Mouse (Mus musculus): ENCODE results near the gene Rab19. TPM values are rescaled to one million over a fixed set of nuclear protein-coding genes. Genes with fewer than 3 reads are reported as not detected.
"Not testable (repeated sequence)": the region's sequence is repeated elsewhere in the genome, so short reads cannot be mapped to it uniquely, and the experiment has no call there.

Gene Rab19
- total RNA-seq, 2 experiments from 2014 or later = not detected

GRCm38 (mm10) chr6:39397046-39397445 is 16.1 kb downstream of the Rab19 start:
- Histone ChIP-seq H3K27ac (no peak overlapping the region), H3K4me3 (no peak overlapping the region)
- no peak for DNase-seq (ENCODE audit: low spot score in 2 of 2)
- no peak for TF ChIP-seq CTCF (conservative IDR thresholded peaks at IDR 0.05)

GRCm38 (mm10) chr6:39398342-39398741 is 17.4 kb downstream of the Rab19 start:
- no peak for TF ChIP-seq CTCF (conservative IDR thresholded peaks at IDR 0.05)
- DNase-seq (ENCODE audit: low spot score in 2 of 2) = no peak
- Histone ChIP-seq H3K4me3 (no peak overlapping the region), H3K27ac (no peak overlapping the region)

DNA sequence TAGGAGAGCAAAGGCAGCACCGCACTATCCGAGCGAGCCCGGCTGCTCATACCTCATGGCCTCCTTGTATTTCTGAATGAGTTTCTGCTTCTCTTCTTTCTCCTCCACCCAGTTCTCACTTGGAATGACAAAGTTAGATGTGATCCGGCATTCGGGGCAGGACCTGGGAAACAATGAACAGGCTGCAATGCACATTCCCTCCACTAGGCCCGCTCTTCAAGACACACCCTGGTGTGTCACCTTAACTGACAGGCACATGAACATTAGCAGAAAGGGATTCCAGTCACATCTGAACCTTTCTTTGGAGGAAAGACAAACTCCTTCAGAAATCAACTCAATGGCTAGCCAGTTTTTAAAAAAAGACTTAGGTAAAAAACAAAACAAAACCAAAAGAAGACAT is 19.4 kb downstream of the Rab19 start:
- Histone ChIP-seq H3K4me3 (no peak overlapping the region), H3K27ac (no peak overlapping the region)
- peak; percentile 83 for TF ChIP-seq CTCF (conservative IDR thresholded peaks at IDR 0.05)
- DNase-seq (ENCODE audit: low spot score in 2 of 2) = no peak

- DNase-seq (ENCODE audit: low spot score in 2 of 2) = no peak
- Histone ChIP-seq H3K27ac (no peak overlapping the region), H3K4me3 (no peak overlapping the region)
- no peak for TF ChIP-seq CTCF (conservative IDR thresholded peaks at IDR 0.05)
Measured at GRCm38 (mm10) chr6:39403136-39403535, 22.2 kb downstream of the Rab19 start.

GRCm38 (mm10) chr6:39406480-39406879 is 25.5 kb downstream of the Rab19 start:
- no peak for DNase-seq (ENCODE audit: low spot score in 2 of 2)
- Histone ChIP-seq H3K27ac (no peak overlapping the region), H3K4me3 (no peak overlapping the region)
- TF ChIP-seq CTCF (conservative IDR thresholded peaks at IDR 0.05) = no peak

GRCm38 (mm10) chr6:39414106-39414505 is 33.1 kb downstream of the Rab19 start:
- TF ChIP-seq CTCF (conservative IDR thresholded peaks at IDR 0.05) = peak; percentile 75
- no peak overlapping the region for H3K4me3 ChIP-seq
- peak overlapping the region; percentile 34 for H3K27ac ChIP-seq
- DNase-seq (ENCODE audit: low spot score in 2 of 2) = peak; percentile 23 to 26

- peak; percentile 71 for TF ChIP-seq CTCF (conservative IDR thresholded peaks at IDR 0.05)
- Histone ChIP-seq H3K4me3 (no peak overlapping the region), H3K27ac (peak overlapping the region; percentile 24; the same call in 1 of the 2 replicates)
- peak in 1 of 2 experiments; percentile 75 for DNase-seq (ENCODE audit: low spot score in 2 of 2)
Measured at GRCm38 (mm10) chr6:39415762-39416161, 34.8 kb downstream of the Rab19 start.

GRCm38 (mm10) chr6:39416654-39417053 is 35.7 kb downstream of the Rab19 start:
- peak; percentile 41; the same call in 1 of the 2 replicates for TF ChIP-seq CTCF (conservative IDR thresholded peaks at IDR 0.05)
- not testable (repeated sequence) for H3K27ac ChIP-seq

GRCm38 (mm10) chr6:39419386-39419850 is 38.4 kb downstream of the Rab19 start:
- no peak for DNase-seq (ENCODE audit: low spot score in 2 of 2)
- no peak for TF ChIP-seq CTCF (conservative IDR thresholded peaks at IDR 0.05)
- Histone ChIP-seq H3K4me3 (peak overlapping the region; percentile 80), H3K27ac (peak overlapping the region; percentile 95)

More at GRCm38 (mm10) chr6:39416654-39417053, 35.7 kb downstream of the Rab19 start:
- DNase-seq (ENCODE audit: low spot score in 2 of 2); H3K4me3 ChIP-seq: not testable (repeated sequence)

DNA sequence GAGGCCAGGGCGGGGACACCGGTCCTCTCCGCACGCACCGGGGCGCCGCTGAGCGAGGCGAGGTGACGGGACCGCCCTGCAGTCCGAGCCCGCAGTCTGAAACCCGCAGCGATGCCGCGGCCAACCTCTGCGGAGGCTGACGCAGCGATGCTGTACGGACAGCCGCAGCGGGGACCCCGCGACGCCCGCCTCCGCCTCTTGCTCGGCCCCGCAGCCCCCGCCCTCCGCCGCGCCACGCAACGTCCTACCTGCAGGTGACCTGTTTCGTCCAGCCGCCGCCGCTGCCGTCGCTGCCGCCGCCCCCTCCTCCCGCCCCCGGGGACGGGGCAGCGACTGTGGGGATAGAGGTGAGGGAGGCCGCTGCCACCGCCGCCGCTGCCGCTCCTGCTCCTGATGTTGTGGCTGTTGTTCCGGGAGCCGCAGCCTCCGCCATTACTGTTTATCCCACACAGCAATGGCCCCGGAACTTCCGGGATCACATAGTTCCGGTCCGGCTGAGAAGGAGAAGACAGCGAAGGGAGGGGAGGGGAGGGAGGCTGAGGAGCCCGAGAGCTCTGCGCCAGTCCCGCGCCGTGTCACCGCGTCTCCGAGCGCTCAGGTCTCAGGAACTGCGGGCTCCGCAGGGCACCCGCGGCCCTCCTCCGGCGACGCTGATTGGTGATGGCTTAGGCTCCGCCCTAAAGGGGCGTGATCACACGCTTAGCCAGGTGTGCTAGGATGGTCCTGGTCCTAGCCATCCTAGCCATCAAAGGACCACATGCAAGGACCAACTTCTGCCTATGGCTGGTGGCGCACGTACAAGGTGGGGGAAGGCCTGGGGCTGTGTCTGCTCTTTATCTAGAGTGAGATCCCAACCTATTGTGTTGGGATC is 39.1 kb downstream of the Rab19 start, which contains the start of gene Mkrn1:
Gene Mkrn1 (minus strand): TSS at position 612 of the 871 bp plus-strand sequence.
- peak; percentile 74 to 77 for DNase-seq (ENCODE audit: low spot score in 2 of 2)
- Histone ChIP-seq H3K27ac (peak within 1 kb of the TSS; percentile 95), H3K4me3 (peak within 1 kb of the TSS; percentile 80)
- peak; percentile 16; the same call in 1 of the 2 replicates for TF ChIP-seq CTCF (conservative IDR thresholded peaks at IDR 0.05)

GRCm38 (mm10) chr6:39420867-39421266 is 39.9 kb downstream of the Rab19 start:
- H3K4me3 ChIP-seq = no peak overlapping the region
- H3K27ac ChIP-seq = 0 out of 2 replicates have a peak overlapping the region, but pooled peaks have one; percentile 95
- DNase-seq (ENCODE audit: low spot score in 2 of 2) = no peak
- no peak for TF ChIP-seq CTCF (conservative IDR thresholded peaks at IDR 0.05)

- Histone ChIP-seq H3K4me3 (no peak overlapping the region), H3K27ac (no peak overlapping the region)
- no peak for DNase-seq (ENCODE audit: low spot score in 2 of 2)
- TF ChIP-seq CTCF (conservative IDR thresholded peaks at IDR 0.05) = no peak
Measured at GRCm38 (mm10) chr6:39423130-39423551, 42.2 kb downstream of the Rab19 start.

GRCm38 (mm10) chr6:39423686-39424085 is 42.7 kb downstream of the Rab19 start:
- H3K4me3 ChIP-seq = no peak overlapping the region
- H3K27ac ChIP-seq = no peak overlapping the region
- no peak for TF ChIP-seq CTCF (conservative IDR thresholded peaks at IDR 0.05)
- DNase-seq (ENCODE audit: low spot score in 2 of 2) = no peak
